Mouse (Mus musculus) WW6 (cell line): ENCODE results near the gene Krtap31-1.
"Not testable (repeated sequence)": the region's sequence is repeated elsewhere in the genome, so short reads cannot be mapped to it uniquely, and the experiment has no call there.

ENCODE experiments used
- DNase-seq: peaks from one replicate; pipeline ENCODE4 v3.0.0-alpha.2; 2013; ENCODE audit warnings: low read depth, low spot score

Gene Krtap31-1

DNA sequence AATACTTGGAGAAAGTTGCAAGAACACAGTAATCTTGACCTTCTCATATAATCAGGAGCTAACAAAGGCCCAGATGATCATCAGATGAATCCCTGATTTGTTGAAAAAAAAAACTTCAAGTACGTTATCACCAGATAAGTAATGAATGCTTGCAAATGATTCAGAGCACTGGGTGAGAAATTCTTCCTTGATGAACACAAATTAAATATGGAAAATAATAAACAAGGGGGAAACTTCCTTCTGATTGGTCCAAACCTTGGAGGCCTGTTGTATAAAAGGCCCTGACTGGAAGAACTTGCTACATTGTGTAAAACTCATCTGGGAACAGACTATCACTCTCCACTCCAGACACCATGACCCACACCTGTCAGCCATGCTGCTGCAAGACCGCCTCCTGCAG, at the start of gene Krtap31-1:
Krtap31-1 (plus strand) TSS at position 301 of the 400 bp plus-strand sequence.
- DNase-seq: no peak

DNA sequence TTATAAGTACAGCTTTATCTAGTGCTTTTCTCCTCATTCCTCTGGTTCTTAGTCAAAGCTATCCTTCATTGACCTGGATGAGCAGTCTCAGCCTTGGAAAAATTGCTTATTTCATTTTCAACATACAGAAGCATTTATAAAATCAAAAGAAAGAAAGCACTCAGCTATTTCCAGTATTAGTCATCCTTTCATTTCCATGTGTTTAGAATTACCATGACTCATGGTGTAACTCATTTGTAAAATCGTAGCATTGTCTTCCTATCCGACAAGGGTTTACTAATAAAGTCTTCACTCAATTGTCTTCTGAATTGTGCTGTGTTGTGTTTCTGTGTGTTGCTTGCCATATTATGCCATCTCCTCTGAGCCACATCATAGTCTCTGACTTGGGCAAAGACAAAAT, 49.0 kb upstream of the Krtap31-1 start:
- DNase-seq: no peak

DNA sequence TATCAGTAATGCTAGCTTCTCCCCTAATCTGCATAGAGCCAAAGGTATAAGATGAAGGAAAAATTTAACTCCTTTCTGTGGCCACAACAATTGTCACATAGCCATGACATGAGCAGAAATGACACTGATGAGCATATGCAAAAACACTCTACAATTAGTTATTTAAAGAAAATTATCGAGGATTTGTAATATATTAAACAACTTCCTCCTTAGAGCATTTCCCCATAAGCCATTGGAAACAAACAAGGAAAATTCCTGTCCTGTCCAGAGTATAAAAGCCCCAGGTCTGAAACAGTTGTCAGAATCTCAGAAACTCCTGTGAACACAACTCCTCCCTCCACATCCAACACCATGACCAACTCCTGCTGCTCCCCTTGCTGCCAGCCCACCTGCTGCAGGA, 43.5 kb upstream of the Krtap31-1 start, which contains the start of gene Gm11559:
Gm11559 (plus strand) TSS at position 301 of the 400 bp plus-strand sequence.
- not testable (repeated sequence) for DNase-seq

GRCm38 (mm10) chr11:99873089-99873488, 34.6 kb upstream of the Krtap31-1 start, which contains the start of gene Krtap9-1:
Gene Krtap9-1, plus strand, starts transcription at chr11:99873389.
- DNase-seq: not testable (repeated sequence)

GRCm38 (mm10) chr11:99878887-99879286, 28.8 kb upstream of the Krtap31-1 start, which contains the start of gene Gm11567:
Gene Gm11567, plus strand, starts transcription at chr11:99879187.
- DNase-seq: not testable (repeated sequence)

- DNase-seq: no peak
These were observed 6.7 kb downstream of the Krtap31-1 start, which contains the start of gene Gm11565 for GRCm38 (mm10) chr11:99914451-99914850. Gene Gm11565, plus strand, starts transcription at chr11:99914751.

DNA sequence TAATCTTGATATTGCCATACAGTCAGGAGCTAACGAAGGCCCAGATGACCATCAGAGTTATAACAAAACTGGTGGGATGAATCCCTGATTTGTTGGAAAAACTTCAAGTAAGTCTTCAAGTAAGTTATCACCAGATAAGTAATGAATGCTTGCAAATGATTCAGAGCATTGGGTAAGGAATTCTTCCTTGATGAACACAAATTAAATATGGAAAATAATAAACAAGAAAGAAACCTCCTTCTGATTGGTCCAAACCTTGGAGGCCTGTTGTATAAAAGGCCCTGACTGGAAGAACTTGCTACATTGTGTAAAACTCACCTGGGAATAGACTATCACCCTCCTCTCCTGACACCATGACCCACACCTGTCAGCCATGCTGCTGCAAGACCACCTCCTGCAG, 28.3 kb downstream of the Krtap31-1 start, which contains the start of gene Krtap31-2:
Krtap31-2 (plus strand) TSS at position 301 of the 400 bp plus-strand sequence.
- DNase-seq: no peak

DNA sequence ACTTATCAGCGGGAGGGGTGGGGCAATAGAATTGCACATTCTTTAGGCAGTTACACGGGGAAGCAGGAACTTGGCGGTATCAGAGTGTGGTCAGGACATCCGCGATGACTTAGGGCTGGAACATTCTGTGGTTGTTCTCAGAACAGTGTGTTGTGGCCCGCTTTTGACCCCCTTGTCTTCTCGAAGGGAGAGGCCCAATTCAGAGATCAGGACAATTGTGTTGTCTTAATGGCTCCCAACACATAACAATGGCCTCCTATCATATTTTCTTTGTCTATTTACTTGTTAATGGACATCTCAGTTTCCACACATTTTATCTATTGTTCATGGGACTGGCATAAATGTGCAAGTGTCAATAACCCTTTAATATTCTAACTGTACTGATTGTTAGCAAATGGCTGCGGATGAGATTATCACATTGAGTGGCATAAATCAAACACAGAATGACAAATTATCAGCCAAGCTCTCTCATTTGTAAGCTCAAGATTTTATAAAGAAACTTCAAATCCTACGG, 30.1 kb downstream of the Krtap31-1 start:
- DNase-seq: peak; percentile 24

GRCm38 (mm10) chr11:99948175-99948574, 40.5 kb downstream of the Krtap31-1 start, which contains the start of gene Krtap9-5:
Gene Krtap9-5, plus strand, starts transcription at chr11:99948475.
- no peak for DNase-seq
